Mouse (Mus musculus) retina, postnatal 7 days (tissue): Measurements from ENCODE around the gene Fn3krp.

ENCODE experiments used
- DNase-seq: peaks from one replicate; pipeline ENCODE4 v3.0.0-alpha.2; 2012; ENCODE audit warnings: low read depth, low spot score

The Fn3krp gene

GRCm38 (mm10) chr11:121442076-121442475 lies 20.9 kb downstream of the Fn3krp start:
- no peak for DNase-seq

GRCm38 (mm10) chr11:121451216-121451726 lies 30.1 kb downstream of the Fn3krp start:
- DNase-seq = no peak

GRCm38 (mm10) chr11:121451753-121452635 lies 30.8 kb downstream of the Fn3krp start, which contains the start of gene Tbcd:
TSS of gene Tbcd (plus strand) at chr11:121451949.
- peak; percentile 89 for DNase-seq

- DNase-seq = no peak
These were observed 36.7 kb downstream of the Fn3krp start for GRCm38 (mm10) chr11:121457874-121458273.

- no peak for DNase-seq
These were observed 46.2 kb downstream of the Fn3krp start for GRCm38 (mm10) chr11:121467408-121467807.

GRCm38 (mm10) chr11:121474831-121475230 lies 53.6 kb downstream of the Fn3krp start:
- DNase-seq = no peak

DNA sequence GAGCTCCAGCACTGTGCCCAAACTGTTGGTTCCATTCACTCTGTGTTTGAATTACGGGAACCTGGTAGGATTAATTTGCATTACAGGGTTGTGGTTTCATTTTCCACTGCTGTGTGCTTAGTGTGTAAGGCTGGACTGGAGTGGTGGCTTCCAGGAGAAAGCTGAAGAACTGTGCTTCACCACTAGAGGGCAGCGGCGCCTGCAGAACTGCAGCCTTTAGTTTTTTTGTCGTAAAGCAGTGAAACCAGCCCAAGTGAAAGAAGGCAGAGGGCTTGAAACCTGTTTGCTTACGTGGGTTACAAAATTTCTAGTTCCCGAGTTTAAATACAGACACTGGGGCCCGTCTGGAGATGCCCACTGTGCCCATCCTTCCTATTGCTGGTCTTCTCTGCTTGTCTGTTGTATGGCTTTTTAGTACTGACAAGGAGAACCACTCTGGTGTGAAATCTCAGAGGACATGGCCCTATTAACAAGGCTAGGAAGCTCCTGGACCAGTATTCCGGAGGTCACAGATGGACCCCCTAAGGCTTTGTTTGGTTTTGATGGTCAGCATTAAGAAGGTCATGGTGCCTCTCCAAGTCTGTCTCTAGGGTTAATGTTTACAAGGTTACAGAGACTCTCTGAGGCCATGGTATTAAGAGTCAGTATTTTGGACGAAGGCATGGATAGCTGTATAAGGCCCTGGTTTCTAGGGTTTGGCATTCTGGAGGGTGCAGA lies 54.7 kb downstream of the Fn3krp start:
- DNase-seq = peak; percentile 49

DNA sequence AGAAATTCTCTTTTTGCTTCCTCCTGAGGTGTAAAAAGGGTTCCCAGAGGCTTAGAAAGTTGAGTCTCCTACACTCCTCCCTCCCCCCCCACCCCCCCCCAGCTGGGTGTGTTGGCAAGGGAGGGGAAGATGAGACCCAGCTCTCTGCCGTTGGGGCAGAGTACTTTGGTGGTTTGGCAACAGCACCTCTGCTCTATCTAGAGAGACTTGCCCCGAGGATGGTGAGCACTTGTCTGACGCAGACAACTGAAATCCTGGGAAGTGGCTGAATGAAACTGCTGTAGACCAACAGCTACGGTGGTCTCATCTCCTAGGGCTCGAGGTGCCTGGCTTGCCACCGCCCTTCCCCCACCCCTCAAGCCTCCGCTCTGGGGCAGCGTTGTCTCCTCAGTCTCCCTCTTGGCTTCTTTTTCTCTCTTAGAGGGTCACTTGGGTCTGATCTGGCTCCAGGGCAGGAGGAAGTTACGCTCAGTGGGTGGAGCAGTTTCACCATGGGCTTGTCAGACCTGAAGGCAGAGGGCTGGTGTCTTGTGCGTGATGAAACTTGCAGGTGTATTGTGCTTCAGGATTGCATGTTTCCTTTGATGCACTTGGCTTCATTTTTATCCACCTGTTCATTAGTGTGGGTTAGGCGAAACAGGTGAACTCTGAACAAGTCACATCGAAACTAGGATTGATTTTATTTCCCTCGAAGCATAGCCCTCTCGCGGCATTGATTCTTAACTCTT lies 58.4 kb downstream of the Fn3krp start:
- DNase-seq = no peak
